Mouse (Mus musculus): ENCODE measurements around the gene Olfr1225.
"Not testable (repeated sequence)": the region's sequence is repeated elsewhere in the genome, so short reads cannot be mapped to it uniquely, and the experiment has no call there.

The Olfr1225 gene

GRCm38 (mm10) chr2:89174569-89174968 is at the start of gene Olfr1225:
Gene Olfr1225 (minus strand): TSS chr2:89174669.
- DNase-seq (ENCODE audit: low spot score in 2 of 2): no peak

GRCm38 (mm10) chr2:89199948-89200347 is 25.5 kb upstream of the Olfr1225 start, which contains the start of gene Olfr1226:
Gene Olfr1226 (minus strand): TSS chr2:89200048.
- DNase-seq (ENCODE audit: low spot score in 2 of 2): no peak

GRCm38 (mm10) chr2:89196325-89196982 is 22.0 kb upstream of the Olfr1225 start:
- DNase-seq (ENCODE audit: low spot score in 2 of 2): no peak

DNA sequence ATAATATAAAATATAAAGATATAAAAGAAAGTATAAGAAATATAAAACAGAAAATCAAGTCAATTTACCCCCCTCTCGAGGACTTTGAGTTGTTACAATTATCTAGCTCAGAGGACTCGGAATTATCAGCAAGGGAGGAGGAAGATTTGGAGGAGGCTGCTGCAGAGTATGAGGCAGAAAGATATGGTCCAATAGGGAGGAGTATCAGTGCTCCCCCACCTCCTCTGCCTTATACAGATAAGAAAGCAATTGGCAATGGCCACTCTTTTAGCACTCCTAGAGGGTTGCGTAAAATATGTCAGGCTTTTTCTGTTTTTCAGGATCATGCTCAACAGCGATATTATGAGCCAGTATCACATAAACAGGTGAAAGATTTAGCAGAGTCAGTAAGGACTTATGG is 9.8 kb downstream of the Olfr1225 start:
- not testable (repeated sequence) for DNase-seq (ENCODE audit: low spot score in 2 of 2)

DNA sequence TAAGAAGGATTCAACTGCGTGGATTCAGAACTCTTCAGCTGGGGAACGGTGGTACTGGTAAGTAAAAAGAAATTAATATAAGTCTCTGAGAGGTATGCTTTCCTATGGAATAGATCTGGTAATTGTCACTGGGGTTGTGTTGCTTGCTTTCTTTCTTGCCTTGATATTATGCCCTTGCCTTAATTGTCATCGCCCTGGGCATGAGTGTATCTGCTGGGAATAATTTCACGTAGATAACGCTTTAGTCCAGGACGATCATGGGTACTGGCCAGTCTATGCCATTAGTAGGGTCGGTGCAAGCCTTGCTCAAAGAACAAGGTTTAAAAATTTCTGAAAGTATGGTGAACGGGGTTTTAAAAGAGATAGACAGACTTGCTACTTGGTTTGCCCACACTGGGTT is 10.5 kb downstream of the Olfr1225 start, which contains the start of gene Olfr1224-ps1:
Gene Olfr1224-ps1, minus strand, starts transcription at position 101 of the 400 bp plus-strand sequence.
- DNase-seq (ENCODE audit: low spot score in 2 of 2): not testable (repeated sequence)

DNA sequence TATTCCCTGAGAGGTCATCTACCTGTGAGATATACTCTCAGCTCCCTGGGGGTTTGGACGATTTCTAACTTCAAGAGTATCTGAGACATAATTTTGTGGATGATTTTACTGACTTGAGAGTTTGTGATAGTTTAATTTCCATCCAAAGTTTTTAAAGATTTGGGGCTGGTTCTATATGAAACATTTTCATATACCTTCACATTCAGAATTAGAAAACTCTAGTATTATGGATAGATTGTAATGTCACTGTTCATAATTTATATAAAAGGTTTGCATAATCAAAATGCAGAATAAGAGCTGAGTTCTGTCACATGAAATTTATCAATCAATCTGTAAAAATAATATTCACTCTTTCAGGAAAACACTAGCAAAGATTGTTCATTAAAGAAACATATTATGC is 23.0 kb downstream of the Olfr1225 start, which contains the start of gene Olfr1223:
Gene Olfr1223, minus strand, starts transcription at position 101 of the 400 bp plus-strand sequence.
- DNase-seq (ENCODE audit: low spot score in 2 of 2): no peak

DNA sequence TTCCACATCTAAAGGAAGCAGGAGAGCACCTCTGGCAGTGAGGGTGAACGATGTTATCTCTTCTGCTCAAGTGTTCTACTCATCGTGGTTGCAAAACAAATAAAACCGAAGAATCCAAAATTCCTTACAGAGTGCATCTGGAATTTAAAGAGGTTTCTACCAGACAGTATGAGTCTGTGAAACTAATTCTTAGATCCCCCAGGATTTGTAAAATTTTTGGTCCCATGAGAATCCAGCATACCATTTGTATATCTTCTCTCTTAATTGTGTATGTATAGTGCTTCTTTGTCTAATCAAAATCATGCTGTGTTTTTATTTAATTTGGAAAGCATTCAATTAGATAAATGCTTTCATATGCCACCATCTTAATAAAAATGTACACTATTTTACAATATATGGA is 41.5 kb downstream of the Olfr1225 start, which contains the start of gene Olfr1222:
Gene Olfr1222, minus strand, starts transcription at position 101 of the 400 bp plus-strand sequence.
- no peak for DNase-seq (ENCODE audit: low spot score in 2 of 2)

Measured in urinary bladder, postnatal 36 days (tissue).